Mouse (Mus musculus) heart, postnatal 14 days (tissue): Measurements from ENCODE around the gene Akt1s1. TPM values are rescaled to one million over a fixed set of nuclear protein-coding genes. Genes with fewer than 3 reads are reported as not detected.
A peak's percentile ranks its signal among the peaks of the same experiment; 100 is the strongest.

Experiments
- DNase-seq, 2 experiments: peaks; one replicate each; pipeline ENCODE4 v3.0.0; 2021 to 2022
- intact Hi-C: fragments of 180-260 bp; cut with DNase I; formaldehyde crosslinking; loops from one replicate; pipeline ENCODE4 v1.15.1; 2025
- long read RNA-seq, 2 experiments: library from polyadenylated mRNA; stranded (forward); transcript quantifications; one replicate each; pipeline ENCODE4 v2.0.0; 2021
- total RNA-seq, 2 experiments: library from RNA; stranded (reverse); gene quantifications; 2 replicates each; pipeline ENCODE4 v1.2.3; 2021

Akt1s1 gene
- 10 to 100 TPM; 61.1 to 63.3 TPM for total RNA-seq
- long read RNA-seq, experiment 1, transcript Akt1s1-204 (5 exons, 1,812 nt), result major isoform, 21 of 56 reads
- long read RNA-seq, experiment 1, transcript Akt1s1-203 (5 exons, 1,160 nt), result minor isoform, 17 of 56 reads
- long read RNA-seq, experiment 1, partial matches to known transcripts, result 8 of 56 reads
- long read RNA-seq, experiment 1, other reads (novel, unspliced or antisense), result 10 of 56 reads
- long read RNA-seq, experiment 2, transcript Akt1s1-203 (5 exons, 1,160 nt), result major isoform, 11 of 35 reads
- long read RNA-seq, experiment 2, transcript Akt1s1-204 (5 exons, 1,812 nt), result minor isoform, 10 of 35 reads
- long read RNA-seq, experiment 2, partial matches to known transcripts, result 5 of 35 reads
- long read RNA-seq, experiment 2, other reads (novel, unspliced or antisense), result 8 of 35 reads

GRCm38 (mm10) chr7:44848561-44849415 is at the start of gene Akt1s1, which contains the start of gene Tbc1d17:
Gene Akt1s1, plus strand, starts transcription at chr7:44848991.
Gene Tbc1d17, minus strand, starts transcription at chr7:44849079.
- intact Hi-C loops, result loop anchor here (2.0 kb wide), 1 partner anchor 32 kb away; the partner anchor contains the start of genes Atf5, Il4i1 and Nup62
- peak; percentile 99 for DNase-seq

GRCm38 (mm10) chr7:44808927-44809326 is 39.9 kb upstream of the Akt1s1 start:
- intact Hi-C loops, result no loop called here
- DNase-seq, result no peak

DNA sequence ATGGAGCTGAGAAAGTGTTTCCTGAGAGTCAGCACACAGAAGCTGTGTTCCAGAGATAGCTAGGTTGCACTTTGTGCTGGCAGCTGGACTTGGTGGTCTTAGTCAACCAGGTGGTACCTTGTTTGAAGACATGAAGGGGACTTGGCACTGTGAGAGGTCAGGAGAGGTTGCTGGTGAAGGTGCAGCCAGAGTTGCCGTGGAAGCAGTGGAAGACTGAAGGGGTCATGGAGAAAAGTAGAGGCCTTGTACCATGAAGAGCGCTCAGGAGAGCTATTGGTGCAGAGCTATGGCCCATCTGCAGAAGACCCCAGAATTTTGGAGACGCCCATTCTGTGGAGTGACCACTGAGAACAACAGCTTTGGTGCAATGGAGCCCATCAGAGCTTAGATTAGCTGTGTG is 39.3 kb upstream of the Akt1s1 start:
- intact Hi-C loops, result no loop called here
- peak in 1 of 2 experiments; percentile 0 for DNase-seq

GRCm38 (mm10) chr7:44810365-44810764 is 38.4 kb upstream of the Akt1s1 start:
- intact Hi-C loops, result no loop called here
- DNase-seq, result peak in 1 of 2 experiments; percentile 0

DNA sequence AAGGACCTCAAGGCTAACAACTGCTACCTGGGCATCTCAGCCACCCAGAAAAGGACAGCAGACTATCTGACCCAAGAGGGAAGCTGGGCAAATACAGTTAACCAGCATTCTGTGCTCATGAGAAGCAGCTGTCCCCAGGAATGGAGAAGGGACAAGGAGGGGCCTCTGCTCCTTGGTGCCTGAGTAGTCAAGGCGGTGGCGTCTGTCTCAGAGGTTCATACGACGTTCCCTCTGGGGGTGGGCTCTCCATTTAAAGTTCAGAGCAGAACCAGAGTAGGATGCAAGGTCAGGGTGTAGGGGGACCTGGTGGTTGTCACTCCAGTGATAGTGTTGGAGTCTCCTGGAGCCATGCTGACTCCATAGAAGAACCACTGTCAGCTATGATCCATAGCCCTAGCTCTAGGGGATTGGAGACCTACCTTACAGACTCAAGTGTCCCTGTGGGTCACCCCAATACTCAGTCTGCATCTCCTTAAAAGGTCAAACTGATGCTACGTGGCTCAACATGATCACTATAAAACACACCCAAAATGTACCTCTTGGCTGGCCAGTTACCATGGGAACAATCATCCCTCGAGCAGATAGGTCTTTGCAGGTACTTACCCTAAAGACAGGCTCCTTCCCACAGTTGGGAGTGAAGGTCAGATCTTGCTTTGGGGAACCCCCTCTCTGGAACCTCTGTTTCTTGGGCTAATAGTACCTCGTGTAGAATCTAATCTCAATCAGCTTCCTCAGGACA is 37.8 kb upstream of the Akt1s1 start:
- peak in 1 of 2 experiments; percentile 0 for DNase-seq
- intact Hi-C loops, result no loop called here

DNA sequence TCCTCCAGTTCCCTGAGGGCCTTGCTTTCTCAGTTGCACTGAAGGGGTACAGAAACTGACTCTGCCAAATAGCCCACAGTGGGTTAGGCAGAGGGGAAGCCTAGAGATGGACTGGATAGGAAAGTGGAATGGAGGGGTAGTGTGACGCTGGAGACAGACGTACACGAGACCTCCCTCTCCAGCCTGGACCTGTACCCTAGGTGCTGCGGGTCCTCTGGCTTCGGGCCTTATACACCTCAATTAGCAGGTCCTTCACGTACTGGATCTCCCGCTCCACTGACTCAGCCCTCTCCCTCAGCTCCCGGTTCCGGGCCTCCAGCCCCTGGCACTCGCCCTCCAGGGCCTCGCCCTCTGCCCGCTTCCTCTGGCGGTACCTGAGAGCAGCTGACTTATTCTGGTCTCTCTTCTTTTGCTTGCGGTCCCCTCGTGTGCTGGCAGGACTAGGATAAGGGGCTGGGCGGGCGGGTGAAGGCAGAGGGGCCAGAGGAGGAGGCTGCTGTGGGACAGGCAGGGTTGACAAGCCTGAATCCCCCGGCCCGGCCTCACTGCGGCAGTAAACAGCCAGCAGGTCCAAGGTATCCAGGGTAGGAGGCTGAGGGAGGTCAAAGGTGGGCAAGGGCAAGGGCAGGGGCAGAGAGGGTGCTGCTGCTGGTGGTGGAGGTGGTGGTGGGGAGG is 36.0 kb upstream of the Akt1s1 start:
- intact Hi-C loops, result no loop called here
- peak in 1 of 2 experiments; percentile 3 for DNase-seq

GRCm38 (mm10) chr7:44813985-44814384 is 34.8 kb upstream of the Akt1s1 start:
- intact Hi-C loops, result no loop called here
- DNase-seq, result peak in 1 of 2 experiments; percentile 1

DNA sequence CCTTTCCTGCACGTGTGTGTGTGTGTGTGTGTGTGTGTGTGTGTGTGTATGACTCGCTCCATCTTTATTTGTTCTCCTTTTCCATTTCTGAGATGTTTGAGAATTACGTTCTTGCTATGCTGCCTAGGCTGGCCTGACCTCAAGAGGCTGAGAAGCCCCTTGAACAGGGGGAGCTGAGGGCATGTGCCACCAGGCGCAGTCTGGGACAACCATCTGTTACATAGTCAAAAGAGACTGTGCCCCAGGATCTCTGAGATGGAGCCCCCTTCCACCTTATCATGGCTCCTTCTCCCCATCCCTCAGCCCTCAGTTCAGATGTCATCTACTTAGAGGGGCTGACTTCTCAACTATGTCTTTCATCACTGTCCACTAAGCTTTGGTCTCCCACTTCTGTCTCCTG is 34.4 kb upstream of the Akt1s1 start:
- peak in 1 of 2 experiments; percentile 1 for DNase-seq
- intact Hi-C loops, result no loop called here

DNA sequence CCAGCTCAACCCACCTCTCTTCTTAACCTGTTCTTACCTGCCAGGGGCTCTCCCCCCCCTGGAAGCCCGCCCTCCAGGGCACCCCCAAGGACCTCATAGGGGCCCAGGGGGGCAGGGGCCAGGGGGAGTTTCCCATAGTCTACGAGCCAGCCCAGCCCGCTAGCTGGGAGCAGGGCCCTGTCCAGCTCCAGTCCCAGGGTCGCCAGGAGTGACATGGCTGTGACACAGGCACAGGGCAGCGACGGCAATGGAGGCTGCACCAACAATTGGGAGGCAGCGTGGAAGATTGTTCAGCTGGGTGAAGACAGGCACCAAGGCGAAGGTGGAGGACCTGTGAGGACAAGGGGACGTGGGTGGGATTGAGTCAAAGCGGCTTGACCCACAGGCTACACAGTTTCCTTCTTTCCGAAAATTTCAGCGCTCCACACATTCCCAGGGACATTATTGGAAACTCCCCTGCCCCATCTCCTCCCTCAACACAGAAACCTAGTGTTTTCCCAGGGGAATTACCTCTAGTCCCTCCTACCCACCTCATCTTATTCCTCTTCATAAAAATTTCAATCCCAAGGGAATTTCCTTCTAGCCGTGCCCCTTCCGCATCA is 33.7 kb upstream of the Akt1s1 start:
- intact Hi-C loops, result no loop called here
- peak in 1 of 2 experiments; percentile 17 for DNase-seq

- peak; percentile 99 for DNase-seq
- intact Hi-C loops, result loop anchor here (2.0 kb wide), 1 partner anchor 33 kb away; the partner anchor contains the start of genes Akt1s1 and Tbc1d17
Measured at GRCm38 (mm10) chr7:44815721-44816469, 32.9 kb upstream of the Akt1s1 start, which contains the start of the genes Nup62 and Il4i1. Gene Nup62, plus strand, starts transcription at chr7:44816088. Gene Il4i1, plus strand, starts transcription at chr7:44816387.

DNA sequence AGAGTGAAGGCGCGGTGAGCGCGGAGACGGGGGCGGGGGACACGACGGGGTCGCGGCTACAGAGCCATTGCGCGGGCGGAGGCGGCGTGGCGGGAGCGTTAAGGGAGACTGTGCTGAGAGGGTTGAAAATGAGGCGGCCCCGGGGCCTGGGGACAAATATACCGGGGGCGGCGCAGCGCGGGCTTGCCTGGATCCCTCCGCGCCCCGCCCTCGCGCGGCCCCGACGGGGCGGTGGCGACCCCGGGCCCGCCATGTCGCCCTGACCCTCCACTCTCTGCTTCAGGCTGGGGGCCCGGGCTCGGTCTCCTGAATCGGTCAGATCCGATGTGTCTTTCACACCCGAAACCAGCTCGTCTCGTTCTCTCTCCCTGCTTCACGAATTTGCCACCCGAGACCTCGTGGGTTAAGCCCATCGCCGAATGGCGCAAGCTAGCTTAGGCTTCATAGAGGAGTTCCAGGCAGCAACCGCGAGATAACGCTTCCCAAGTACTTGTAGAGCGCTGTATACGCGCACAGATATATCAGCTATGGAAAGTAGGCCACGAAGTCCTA is 32.2 kb upstream of the Akt1s1 start, which contains the start of gene Atf5:
TSS of gene Atf5 (minus strand) at position 189 of the 552 bp plus-strand sequence.
- DNase-seq, result peak; percentile 78 to 82
- intact Hi-C loops, result loop anchor here (2.0 kb wide), 1 partner anchor 32 kb away; the partner anchor contains the start of genes Akt1s1 and Tbc1d17

- intact Hi-C loops, result loop anchor here (2.0 kb wide), 1 partner anchor 31 kb away; the partner anchor contains the start of genes Akt1s1 and Tbc1d17
- no peak for DNase-seq
Measured at GRCm38 (mm10) chr7:44817441-44817840, 31.4 kb upstream of the Akt1s1 start.

DNA sequence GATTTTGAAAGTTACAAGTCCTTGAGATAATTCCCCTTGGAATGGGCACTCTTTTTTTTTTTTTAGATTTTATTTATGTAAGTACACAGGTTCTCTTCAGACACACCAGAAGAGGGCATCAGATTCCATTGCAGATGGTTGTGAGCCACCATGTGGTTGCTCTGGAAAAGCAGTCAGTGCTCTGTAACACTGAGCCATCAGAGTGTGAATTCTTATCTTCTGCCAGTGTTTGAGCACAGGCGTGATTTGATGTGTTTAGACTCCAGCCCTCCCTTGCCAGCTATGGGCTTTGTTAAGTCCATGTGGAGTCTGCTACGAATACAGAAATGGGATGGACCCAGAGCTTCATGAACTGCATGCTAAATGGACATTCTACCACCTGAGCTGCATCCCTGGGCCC is 30.6 kb upstream of the Akt1s1 start:
- DNase-seq, result peak in 1 of 2 experiments; percentile 1
- intact Hi-C loops, result loop anchor here (2.0 kb wide), 1 partner anchor 73 kb away; no protein-coding TSS in a partner anchor

- peak; percentile 66 to 75 for DNase-seq
- intact Hi-C loops, result loop anchor here (2.0 kb wide), 1 partner anchor 74 kb away; no protein-coding TSS in a partner anchor
Measured at GRCm38 (mm10) chr7:44818751-44819235, 30.0 kb upstream of the Akt1s1 start.

- DNase-seq, result peak in 1 of 2 experiments; percentile 0
Measured at GRCm38 (mm10) chr7:44819391-44819790, 29.4 kb upstream of the Akt1s1 start.

DNA sequence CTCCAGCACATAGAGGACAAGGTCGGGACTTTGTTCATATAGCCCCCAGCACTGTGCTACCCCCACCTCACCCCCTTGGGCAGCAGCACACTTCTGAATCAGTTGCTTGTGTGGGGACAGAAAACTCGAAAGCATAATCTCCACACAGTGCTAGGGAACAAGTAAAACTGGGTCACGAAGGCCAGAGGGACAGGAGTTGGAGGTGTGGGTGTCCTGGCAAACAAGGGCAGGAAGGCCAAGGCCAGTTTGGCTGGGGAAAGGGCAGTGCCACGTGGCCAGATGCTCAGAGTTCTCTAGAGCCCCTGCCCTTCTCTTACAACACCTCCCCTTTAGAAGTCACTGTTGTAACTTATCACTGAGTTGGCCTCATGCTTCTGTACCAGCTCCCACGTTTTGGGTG is 28.9 kb upstream of the Akt1s1 start:
- peak in 1 of 2 experiments; percentile 8 for DNase-seq

More at GRCm38 (mm10) chr7:44819391-44819790, 29.4 kb upstream of the Akt1s1 start:
- intact Hi-C loops, result loop anchor here (2.0 kb wide), 1 partner anchor 75 kb away; no protein-coding TSS in a partner anchor

DNA sequence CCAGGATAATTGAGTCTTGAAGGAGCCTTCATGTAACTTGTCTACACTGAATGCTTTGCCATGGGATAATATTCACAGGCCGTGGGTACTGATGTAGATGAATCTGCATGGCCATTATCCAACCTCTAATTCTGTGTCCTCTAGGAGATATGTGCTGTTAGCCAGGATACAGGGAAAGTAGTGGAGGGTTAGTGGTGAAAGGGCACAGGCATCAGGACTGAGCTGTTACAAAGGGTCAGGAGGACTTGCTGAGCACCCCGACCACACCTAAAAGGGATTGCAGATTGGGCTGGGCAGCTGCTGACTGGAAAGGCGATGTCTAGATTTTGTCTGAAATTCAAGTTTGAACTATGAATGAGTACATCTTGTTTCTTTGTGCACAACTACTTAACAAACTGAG is 28.3 kb upstream of the Akt1s1 start:
- intact Hi-C loops, result loop anchor here (10.0 kb wide), 1 partner anchor 166 kb away; no protein-coding TSS in a partner anchor
- DNase-seq, result peak in 1 of 2 experiments; percentile 1

More for the DNA sequence above, 28.9 kb upstream of the Akt1s1 start:
- intact Hi-C loops, result loop anchor here (2.0 to 10.0 kb wide), 2 partner anchors 75 to 165 kb away; no protein-coding TSS in a partner anchor
